Mouse (Mus musculus) embryonic stem cell, embryonic (primary cell): ENCODE measurements at regions not wholly inside any gene's neighbourhood (a gene's known extent, or its start where the extent isn't known, plus 50 kb on each side); places are given as distances from the start of the nearest gene placed in this dataset.
"Not testable (repeated sequence)": the region's sequence is repeated elsewhere in the genome, so short reads cannot be mapped to it uniquely, and the experiment has no call there.

Experiments used
- CTCF ChIA-PET, 4 experiments: fragments of 300-600 bp in 2 of 4; fragments of 350-600 bp in 2 of 4; sonication (Branson Sonifier 250); formaldehyde crosslinking; loops; one replicate each; lab custom pipeline; 2022; ENCODE audit warnings: inconsistent platforms in 2 of 4; lab: Charles Lee
- POLR2A ChIA-PET, 4 experiments: fragments of 300-600 bp in 2 of 4; fragments of 350-600 bp in 2 of 4; sonication (Branson Sonifier 250); formaldehyde crosslinking; loops; one replicate each; lab custom pipeline; 2022; ENCODE audit warnings: antibody characterized with exemption in 4 of 4, inconsistent platforms in 1 of 4; lab: Charles Lee

- ChIA-PET POLR2A (no interaction called here), CTCF (interaction anchor here in 1 of 4 experiments (0.6 kb wide), 1 partner anchor 331 kb away, joined by 3 read pairs; no protein-coding TSS in a partner anchor)
These were observed 59.6 kb downstream of the Fasl start for GRCm38 (mm10) chr1:161728546-161729206.

- ChIA-PET POLR2A (interaction anchor here in 1 of 4 experiments (0.5 to 1.4 kb wide), 2 partner anchors 16 to 279 kb away, joined by 3 to 4 read pairs; no protein-coding TSS in a partner anchor), CTCF (interaction anchor here in 1 of 4 experiments (0.6 kb wide), 1 partner anchor 236 kb away, joined by 5 read pairs; no protein-coding TSS in a partner anchor)
These were observed 60.9 kb downstream of the Fasl start for GRCm38 (mm10) chr1:161727357-161727756.

GRCm38 (mm10) chr1:161726098-161726497, 62.2 kb downstream of the Fasl start:
- POLR2A ChIA-PET, CTCF ChIA-PET: not testable (repeated sequence)

- CTCF ChIA-PET: no interaction called here
These were observed 68.4 kb downstream of the Fasl start for GRCm38 (mm10) chr1:161719876-161720275.

GRCm38 (mm10) chr1:161718254-161718653, 70.0 kb downstream of the Fasl start:
- POLR2A ChIA-PET: no interaction called here
- CTCF ChIA-PET: no interaction called here

More at GRCm38 (mm10) chr1:161719876-161720275, 68.4 kb downstream of the Fasl start:
- POLR2A ChIA-PET: no interaction called here

GRCm38 (mm10) chr1:161712918-161713317, 75.4 kb downstream of the Fasl start:
- POLR2A ChIA-PET: no interaction called here
- CTCF ChIA-PET: no interaction called here

GRCm38 (mm10) chr1:161712283-161712682, 76.0 kb downstream of the Fasl start:
- POLR2A ChIA-PET: interaction anchor here in 3 of 4 experiments (0.5 to 0.7 kb wide), 4 partner anchors 17 to 1351 kb away, joined by 3 to 4 read pairs (median 3); no protein-coding TSS in a partner anchor
- CTCF ChIA-PET: no interaction called here

- POLR2A ChIA-PET: interaction anchor here in 1 of 4 experiments (0.5 kb wide), 1 partner anchor 68 kb away, joined by 3 read pairs; no protein-coding TSS in a partner anchor
- CTCF ChIA-PET: no interaction called here
These were observed 81.2 kb downstream of the Fasl start for GRCm38 (mm10) chr1:161707049-161707448.

GRCm38 (mm10) chr1:161704961-161705360, 83.3 kb downstream of the Fasl start:
- ChIA-PET CTCF (no interaction called here), POLR2A (no interaction called here)

- ChIA-PET POLR2A (no interaction called here), CTCF (interaction anchor here in 2 of 4 experiments (0.6 to 1.0 kb wide), 2 partner anchors 177 to 509 kb away, joined by 3 read pairs; no protein-coding TSS in a partner anchor)
These were observed 83.8 kb downstream of the Fasl start for GRCm38 (mm10) chr1:161704527-161704926.

- CTCF ChIA-PET: no interaction called here
- POLR2A ChIA-PET: interaction anchor here in 2 of 4 experiments (0.5 to 0.6 kb wide), 2 partner anchors 16 to 391 kb away, joined by 3 read pairs; no protein-coding TSS in a partner anchor
These were observed 92.4 kb downstream of the Fasl start for GRCm38 (mm10) chr1:161695886-161696285.

GRCm38 (mm10) chr1:161693768-161694160, 94.5 kb downstream of the Fasl start:
- CTCF ChIA-PET: no interaction called here
- POLR2A ChIA-PET: no interaction called here

GRCm38 (mm10) chr1:161692836-161693767, 95.2 kb downstream of the Fasl start:
- ChIA-PET CTCF (no interaction called here), POLR2A (no interaction called here)

GRCm38 (mm10) chr1:161688946-161689345, 99.3 kb downstream of the Fasl start:
- POLR2A ChIA-PET: no interaction called here

GRCm38 (mm10) chr1:161687548-161687947, 100.7 kb downstream of the Fasl start:
- ChIA-PET CTCF (interaction anchor here in 3 of 4 experiments (0.5 to 1.5 kb wide), 13 partner anchors 43 to 684 kb away, joined by 3 to 7 read pairs (median 4); no protein-coding TSS in a partner anchor), POLR2A (no interaction called here)

More at GRCm38 (mm10) chr1:161688946-161689345, 99.3 kb downstream of the Fasl start:
- CTCF ChIA-PET: no interaction called here

GRCm38 (mm10) chr1:161680558-161680957, 107.7 kb downstream of the Fasl start:
- ChIA-PET CTCF (interaction anchor here in 1 of 4 experiments (2.1 kb wide), 1 partner anchor 31 kb away, joined by 4 read pairs; no protein-coding TSS in a partner anchor), POLR2A (no interaction called here)

GRCm38 (mm10) chr1:161670937-161671336, 117.4 kb downstream of the Fasl start:
- CTCF ChIA-PET: no interaction called here
- POLR2A ChIA-PET: no interaction called here

- POLR2A ChIA-PET: interaction anchor here in 1 of 4 experiments (0.6 kb wide), 1 partner anchor 885 kb away, joined by 3 read pairs; no protein-coding TSS in a partner anchor
- CTCF ChIA-PET: no interaction called here
These were observed 124.0 kb downstream of the Fasl start for GRCm38 (mm10) chr1:161664321-161664720.

- ChIA-PET POLR2A (no interaction called here), CTCF (interaction anchor here in 1 of 4 experiments (0.6 kb wide), 1 partner anchor 11 kb away, joined by 3 read pairs; no protein-coding TSS in a partner anchor)
These were observed 124.9 kb downstream of the Fasl start for GRCm38 (mm10) chr1:161663351-161663750.
